ENCODE assay signal across 17 mouse cellular contexts in the genomic region with DNA sequence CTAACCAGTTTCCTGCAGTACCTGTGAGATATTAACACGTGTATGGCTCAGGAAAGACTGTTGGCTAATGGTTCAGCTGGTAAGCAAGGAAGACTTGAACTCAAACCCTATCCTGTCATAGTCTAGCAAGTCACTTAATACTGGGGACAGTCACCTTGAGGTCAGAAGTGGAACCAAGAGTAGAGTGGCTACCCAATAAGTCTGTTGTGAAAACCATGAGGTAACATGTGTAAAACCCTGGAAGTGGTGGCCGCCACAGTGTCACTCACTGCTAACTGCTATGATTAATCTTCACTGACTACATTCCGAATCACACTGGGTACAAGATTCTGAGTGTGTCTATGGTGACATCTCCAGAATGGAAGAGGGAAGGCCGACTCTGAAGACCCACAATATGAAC.
"Had no signal": no experiment of that assay in that cellular context is flagged by ENCODE, and none has a peak within 500 bp of the region (broad histone marks: within the 10 kb centered on the region; RNA-seq: fewer than 3 reads in every experiment).

No protein-coding gene starts in this region.

- H3K27me3 ChIP-seq: limb, embryonic 12.5 days; limb, embryonic 15.5 days; midbrain, embryonic 12.5 days; midbrain, embryonic 15.5 days; neural tube, embryonic 13.5 days had no signal

- H3K27ac ChIP-seq: limb, embryonic 12.5 days; limb, embryonic 15.5 days; liver, embryonic 14.5 days; midbrain, embryonic 12.5 days; midbrain, embryonic 15.5 days; neural tube, embryonic 13.5 days had no signal

- H3K9ac ChIP-seq: limb, embryonic 12.5 days; limb, embryonic 15.5 days; liver, embryonic 14.5 days; liver, postnatal 0 days; lung, embryonic 14.5 days; midbrain, embryonic 12.5 days; midbrain, embryonic 15.5 days; neural tube, embryonic 13.5 days had no signal

- ATAC-seq: liver, postnatal 0 days; lung, postnatal 0 days; midbrain, embryonic 15.5 days had no signal

- H3K4me2 ChIP-seq: limb, embryonic 12.5 days; limb, embryonic 15.5 days; liver, embryonic 11.5 days; lung, embryonic 14.5 days; midbrain, embryonic 12.5 days; midbrain, embryonic 15.5 days; neural tube, embryonic 13.5 days had no signal

- DNase-seq: kidney, adult 11 months; kidney, adult 8-10 months; kidney, postnatal 14 days; kidney, postnatal 4 days; left cerebral cortex, postnatal 4 days; liver, postnatal 0 days; lung, embryonic 14.5 days; thymus, postnatal 25 days had no signal

- H3K4me1 ChIP-seq: limb, embryonic 15.5 days had no signal

- H3K36me3 ChIP-seq: limb, embryonic 12.5 days; limb, embryonic 15.5 days; midbrain, embryonic 12.5 days; midbrain, embryonic 15.5 days; neural tube, embryonic 13.5 days had no signal

- H3K4me3 ChIP-seq: limb, embryonic 12.5 days; limb, embryonic 15.5 days; midbrain, embryonic 12.5 days; midbrain, embryonic 15.5 days; myocyte; neural tube, embryonic 13.5 days had no signal

- H3K9me3 ChIP-seq: limb, embryonic 12.5 days; limb, embryonic 15.5 days; midbrain, embryonic 12.5 days; midbrain, embryonic 15.5 days had no signal
